Mouse (Mus musculus) kidney, postnatal 14 days (tissue): ENCODE data around the gene Tjp2.

ENCODE experiments used
- DNase-seq: peaks from one replicate; pipeline ENCODE4 v3.0.0; 2022; ENCODE audit warnings: mixed read lengths

Tjp2 gene

DNA sequence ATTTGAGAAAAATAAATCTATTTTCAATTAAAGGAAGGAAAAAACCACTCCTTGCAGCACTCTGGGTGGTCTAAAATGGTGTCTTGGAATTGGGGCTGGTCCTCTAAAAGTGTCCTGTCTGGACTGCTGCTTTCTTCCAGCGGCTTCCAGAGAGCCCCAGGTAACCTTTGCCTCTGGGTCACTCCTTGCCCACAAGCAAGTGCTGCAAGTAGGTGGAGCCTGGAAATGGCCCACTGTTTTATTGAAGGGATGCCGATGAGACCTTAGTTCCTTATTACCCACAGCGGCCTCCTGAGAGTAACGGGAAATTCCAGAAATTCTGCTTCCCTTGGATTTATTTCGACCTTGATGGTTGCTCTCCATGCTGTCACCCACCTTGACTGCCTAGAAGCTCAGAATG is 170.6 kb downstream of the Tjp2 start:
- DNase-seq, result peak; percentile 30

GRCm38 (mm10) chr19:24050514-24050913 is 174.3 kb downstream of the Tjp2 start:
- DNase-seq, result no peak

- no peak for DNase-seq
Observed at GRCm38 (mm10) chr19:24049329-24049728, 175.5 kb downstream of the Tjp2 start.

- DNase-seq, result no peak
Observed at GRCm38 (mm10) chr19:24046395-24046993, 178.3 kb downstream of the Tjp2 start.
